Comparison of ENCODE assay signal across 11 mouse cellular contexts in the genomic region with DNA sequence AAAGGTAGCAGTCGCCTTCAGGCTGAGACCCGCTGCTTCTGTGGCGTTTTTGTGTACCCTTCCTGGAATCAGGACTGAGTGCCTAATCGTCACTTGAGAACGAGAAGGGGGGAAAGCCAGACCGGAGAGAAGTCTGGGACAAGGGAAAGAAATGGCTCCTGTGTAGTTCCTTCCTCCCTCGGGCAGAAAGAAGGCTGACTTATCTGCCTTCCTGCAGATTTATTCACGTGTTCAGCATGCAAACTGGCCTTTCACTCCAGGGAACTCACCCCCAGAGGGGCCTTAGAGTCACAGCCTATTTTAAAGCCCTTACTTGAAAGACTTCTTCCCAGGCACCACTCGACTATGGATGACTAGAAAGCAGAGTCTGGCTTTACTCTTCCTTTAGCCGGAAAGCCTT. TPM values are rescaled to one million over a fixed set of nuclear protein-coding genes. Genes with fewer than 3 reads are reported as not detected.
A peak's percentile ranks its signal among the peaks of the same experiment; 100 is the strongest.
DNase-seq lines count a peak whose midpoint lies in the region; ATAC-seq and TF ChIP-seq lines count a peak whose summit lies in the region.
"Had no signal": no experiment of that assay in that cellular context is flagged by ENCODE, and none has a peak within 500 bp of the region (broad histone marks: within the 10 kb centered on the region; RNA-seq: fewer than 3 reads in every experiment).

No protein-coding gene starts in this region.

- peak overlapping the region; percentile 68 for H3K9ac ChIP-seq in heart, embryonic 14.5 days (ENCODE audit: low read length)
- H3K9ac ChIP-seq in hindbrain, postnatal 0 days (replicated peaks; ENCODE audit: low read length) = no peak overlapping the region
- H3K9ac ChIP-seq in midbrain, embryonic 15.5 days = no peak overlapping the region

- no peaks in the 10 kb centered on the region for H3K36me3 ChIP-seq in heart, embryonic 14.5 days (ENCODE audit: control insufficient read depth, insufficient read depth, low read length)
- no peaks in the 10 kb centered on the region for H3K36me3 ChIP-seq in hindbrain, postnatal 0 days (ENCODE audit: insufficient read depth, low read length)
- H3K36me3 ChIP-seq in midbrain, embryonic 15.5 days (replicated peaks) = no peaks in the 10 kb centered on the region
- H3K36me3 ChIP-seq: G1E had no signal

- DNase-seq in heart, adult 8-10 months (ENCODE audit: low spot score) = no peak
- DNase-seq in hindbrain, postnatal 0 days (ENCODE audit: low spot score) = no peak
- DNase-seq in right cerebral cortex, adult 2 months (ENCODE audit: low spot score in 2 of 2) = no peak
- DNase-seq in thymus, postnatal 4 days = no peak
- DNase-seq in left cerebral cortex, postnatal 4 days = no peak
- DNase-seq: cerebellum, adult 9-10 months; retina, postnatal 1 day had no signal

- peak overlapping the region; percentile 80 to 92 for H3K27ac ChIP-seq in heart, embryonic 14.5 days (replicated peaks in 1 of 2; ENCODE audit: control insufficient read depth in 1 of 2, insufficient read depth in 1 of 2, low read depth in 2 of 2, low read length in 2 of 2)
- 0 out of 2 replicates have a peak overlapping the region, but pooled peaks have one; percentile 12 for H3K27ac ChIP-seq in hindbrain, postnatal 0 days
- no peak overlapping the region for H3K27ac ChIP-seq in midbrain, embryonic 15.5 days

- no peak for TF ChIP-seq CTCF in hindbrain, postnatal 0 days (IDR thresholded peaks at IDR 0.05; ENCODE audit: low read depth)

- no peaks in the 10 kb centered on the region for H3K27me3 ChIP-seq in heart, embryonic 14.5 days (ENCODE audit: control insufficient read depth, insufficient read depth, low read length)
- no peaks in the 10 kb centered on the region for H3K27me3 ChIP-seq in hindbrain, postnatal 0 days (ENCODE audit: insufficient read depth, low read length)
- peaks cover 18% of the 10 kb centered on the region for H3K27me3 ChIP-seq in midbrain, embryonic 15.5 days (replicated peaks)

- ATAC-seq in heart, embryonic 14.5 days (ENCODE audit: insufficient number of reproducible peaks, insufficient read depth, low FRiP score, low read depth) = no peak
- ATAC-seq in common myeloid progenitor, adult 5-6 weeks (replicated peaks; ENCODE audit: low read depth, poor library complexity, severe bottlenecking) = peak; percentile 6; the same call in 1 of the 2 replicates
- ATAC-seq in hindbrain, postnatal 0 days = no peak
- ATAC-seq in midbrain, embryonic 15.5 days (replicated peaks) = no peak

- H3K4me1 ChIP-seq in heart, embryonic 14.5 days (ENCODE audit: control insufficient read depth in 2 of 2, insufficient read depth in 2 of 2, low read length in 2 of 2) = peaks cover 16 to 34% of the 10 kb centered on the region in 2 experiments
- no peaks in the 10 kb centered on the region; the same call in 1 of the 2 replicates for H3K4me1 ChIP-seq in hindbrain, postnatal 0 days (ENCODE audit: insufficient read depth, low read length)
- peaks cover 21% of the 10 kb centered on the region for H3K4me1 ChIP-seq in midbrain, embryonic 15.5 days

- WGBS in heart, embryonic 14.5 days = 12% methylated on average over 10 of the region's 10 CpGs
- WGBS in hindbrain, postnatal 0 days = 17% methylated on average over 10 of the region's 10 CpGs
- WGBS in midbrain, embryonic 15.5 days = 7% methylated on average over 10 of the region's 10 CpGs

- H3K4me3 ChIP-seq in heart, embryonic 14.5 days (ENCODE audit: control insufficient read depth in 1 of 2, insufficient read depth in 1 of 2, low read depth in 1 of 2, low read length in 2 of 2) = peak overlapping the region; percentile 1 to 96; a peak in 1 of 4 replicates
- no peak overlapping the region for H3K4me3 ChIP-seq in hindbrain, postnatal 0 days (ENCODE audit: low read length)
- H3K4me3 ChIP-seq in midbrain, embryonic 15.5 days = no peak overlapping the region

- intact Hi-C loops in left cerebral cortex, postnatal 4 days (cut with DNase I) = no loop called here

- no peaks in the 10 kb centered on the region for H3K9me3 ChIP-seq in heart, embryonic 14.5 days (ENCODE audit: control insufficient read depth, low read length)
- H3K9me3 ChIP-seq in hindbrain, postnatal 0 days (ENCODE audit: low read length) = no peaks in the 10 kb centered on the region
- no peaks in the 10 kb centered on the region for H3K9me3 ChIP-seq in midbrain, embryonic 15.5 days

- H3K4me2 ChIP-seq in heart, embryonic 14.5 days (ENCODE audit: low read length) = peak overlapping the region; percentile 74
- H3K4me2 ChIP-seq in hindbrain, postnatal 0 days (ENCODE audit: low read depth, low read length) = peak overlapping the region; percentile 91
- peak overlapping the region; percentile 85; the same call in 1 of the 2 replicates for H3K4me2 ChIP-seq in midbrain, embryonic 15.5 days

RNA-seq across cellular contexts. Expression of a gene that starts 1.3 kb away (rescaled TPM):
- polyA plus RNA-seq in heart, embryonic 14.5 days (2014; fragmentation: Nextera tagmentation; extraction: Ambion mirVana) = 25.1 and 25.3 TPM in 2 replicates
- total RNA-seq in heart, adult 8-10 months (2022) = 100 to 1,000 TPM; 131 to 151 (median 141) TPM
- 17.6 and 20.8 TPM in 2 replicates for total RNA-seq in common myeloid progenitor, adult 5-6 weeks (2017)
- 7.4 and 11.1 TPM in 2 replicates for total RNA-seq in hindbrain, postnatal 0 days (2014; rRNA removed)
- 5.7 and 6.0 TPM in 2 replicates for polyA plus RNA-seq in hindbrain, postnatal 0 days (2015; fragmentation: Nextera tagmentation; extraction: Ambion mirVana)
- 4.2 and 4.4 TPM in 2 replicates for polyA plus RNA-seq in midbrain, embryonic 15.5 days (2015; fragmentation: Nextera tagmentation; extraction: Ambion mirVana)
- total RNA-seq in left cerebral cortex, postnatal 4 days (2021) = 10 to 100 TPM; 17.4 to 22.9 TPM

Comparison
In these comparisons a context has a peak if more than half of its experiments do, and no peak if none do; other contexts are left out.
1. H3K4me3 ChIP-seq: peak in heart, embryonic 14.5 days (2 of 2); none in hindbrain, postnatal 0 days (single experiment) and midbrain, embryonic 15.5 days (single experiment).
2. Peak in every context shown above with its lines, with median percentiles within 50 percentile points of each other: H3K4me2 ChIP-seq.